Mouse (Mus musculus) testis, adult 2 months (tissue): ENCODE results near the gene Pagr1a.

ENCODE experiments used
- CTCF ChIP-seq: fragments of 200-500 bp; IDR thresholded peaks from 2 replicates; pipeline ENCODE4 v1.5.1; 2012; ENCODE audit warnings: low read depth, mild to moderate bottlenecking, inconsistent platforms, low read length, moderate library complexity; ENCODE audit not compliant: control insufficient read depth, insufficient read depth, insufficient replicate concordance
- POLR2A ChIP-seq: fragments of 200-500 bp; IDR thresholded peaks from 2 replicates; pipeline ENCODE4 v1.6.1; 2012; ENCODE audit warnings: low read depth, mild to moderate bottlenecking, inconsistent platforms, low read length, moderate library complexity; ENCODE audit not compliant: control insufficient read depth

- TF ChIP-seq POLR2A, result no peak
- no peak for TF ChIP-seq CTCF
Measured at GRCm38 (mm10) chr7:127012374-127012773, 4.8 kb downstream of the Pagr1a start.
